Mouse (Mus musculus): ENCODE results near the gene Hip1.
A peak's percentile ranks its signal among the peaks of the same experiment; 100 is the strongest.

Gene Hip1

GRCm38 (mm10) chr5:135544865-135545797 lies at the start of gene Hip1:
TSS of gene Hip1 (minus strand) at chr5:135545120.
- peak; percentile 99 for DNase-seq (ENCODE audit: low read depth, low spot score)

- no peak for DNase-seq (ENCODE audit: low read depth, low spot score)
Observed at GRCm38 (mm10) chr5:135589996-135590784, 45.3 kb upstream of the Hip1 start.

DNA sequence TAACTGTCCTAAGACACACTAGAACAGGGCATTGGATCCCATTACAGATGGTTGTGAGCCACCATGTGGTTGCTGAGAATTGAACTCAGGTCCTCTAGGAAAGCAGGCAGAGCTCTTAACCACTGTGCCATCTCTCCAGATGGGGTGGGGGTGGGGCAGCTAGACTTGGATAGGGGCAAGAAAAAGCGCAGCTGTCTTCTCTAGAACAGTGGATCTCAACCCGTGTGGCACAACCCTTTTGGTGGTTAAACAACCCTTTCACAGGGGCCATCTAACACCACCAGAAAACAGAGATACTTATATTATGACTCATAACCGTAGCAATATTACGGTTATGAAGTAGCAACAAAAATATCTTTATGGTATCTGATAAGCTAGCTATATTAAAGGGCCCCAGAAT lies 42.8 kb upstream of the Hip1 start:
- DNase-seq (ENCODE audit: low read depth, low spot score): no peak

DNA sequence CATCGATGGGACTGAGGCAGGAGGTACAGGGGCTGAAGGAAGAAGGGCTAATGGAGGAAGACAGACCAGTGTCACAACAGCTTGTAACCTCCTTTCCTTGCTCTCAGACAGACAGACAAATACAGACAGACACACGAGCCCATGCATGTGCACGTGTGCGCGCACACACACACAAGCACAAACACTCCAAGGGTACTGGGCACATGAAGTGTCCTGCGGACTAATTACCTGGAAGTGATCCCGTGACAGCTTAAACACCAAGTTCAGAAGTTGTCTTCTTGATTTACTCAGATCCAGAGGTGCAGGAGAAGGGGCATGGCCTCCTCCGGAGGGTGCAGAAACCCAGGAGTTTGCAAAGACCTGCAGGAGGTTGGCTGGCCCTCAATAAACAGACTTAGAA lies 40.8 kb upstream of the Hip1 start:
- no peak for DNase-seq (ENCODE audit: low read depth, low spot score)

DNA sequence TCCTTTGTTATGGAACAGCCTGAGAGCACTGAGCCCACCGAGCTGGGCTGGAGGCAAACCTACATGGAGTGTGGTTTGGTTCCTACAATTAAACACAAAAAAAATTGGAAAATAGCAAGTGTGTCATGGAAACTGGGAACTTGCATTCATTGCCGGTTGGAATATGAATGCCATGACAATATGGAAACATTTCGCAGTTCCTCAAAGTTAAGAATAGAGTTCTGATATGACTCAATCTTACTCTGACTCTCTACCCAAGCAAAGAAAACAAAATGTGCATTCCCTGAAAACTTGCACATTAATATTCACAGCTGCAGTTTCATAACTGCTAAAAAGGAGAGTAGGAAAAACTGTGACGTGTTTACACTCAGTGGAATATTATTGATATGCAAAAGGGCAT lies 37.4 kb upstream of the Hip1 start:
- DNase-seq (ENCODE audit: low read depth, low spot score): no peak

DNA sequence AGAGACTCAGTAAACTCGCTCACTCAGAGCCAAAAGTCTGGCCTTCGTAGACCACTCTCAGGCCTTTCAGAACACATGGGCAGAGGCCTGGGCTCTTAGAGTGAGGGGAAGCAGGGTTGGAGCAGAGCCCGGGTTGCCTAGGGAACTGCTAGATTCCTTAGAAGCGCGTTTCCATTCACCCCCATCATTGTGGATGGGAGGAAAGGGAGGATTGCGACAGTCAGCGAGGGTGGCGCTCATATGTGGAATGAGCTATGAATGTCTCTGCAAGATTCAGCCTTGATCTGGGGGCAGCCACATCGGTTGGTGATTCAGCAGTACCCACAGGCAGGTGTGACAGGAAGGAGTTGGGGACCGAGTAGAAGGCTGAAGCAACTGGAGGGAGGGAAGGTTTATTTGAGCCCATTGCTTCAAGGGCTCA lies 34.4 kb upstream of the Hip1 start:
- no peak for DNase-seq (ENCODE audit: low read depth, low spot score)

GRCm38 (mm10) chr5:135576055-135576454 lies 31.1 kb upstream of the Hip1 start:
- DNase-seq (ENCODE audit: low read depth, low spot score): no peak

GRCm38 (mm10) chr5:135573006-135573405 lies 28.1 kb upstream of the Hip1 start, which contains the start of gene Ccl24:
TSS of gene Ccl24 (minus strand) at chr5:135573049.
- no peak for DNase-seq (ENCODE audit: low read depth, low spot score)

- peak; percentile 24 for DNase-seq (ENCODE audit: low read depth, low spot score)
Observed at GRCm38 (mm10) chr5:135568698-135569097, 23.8 kb upstream of the Hip1 start.

DNA sequence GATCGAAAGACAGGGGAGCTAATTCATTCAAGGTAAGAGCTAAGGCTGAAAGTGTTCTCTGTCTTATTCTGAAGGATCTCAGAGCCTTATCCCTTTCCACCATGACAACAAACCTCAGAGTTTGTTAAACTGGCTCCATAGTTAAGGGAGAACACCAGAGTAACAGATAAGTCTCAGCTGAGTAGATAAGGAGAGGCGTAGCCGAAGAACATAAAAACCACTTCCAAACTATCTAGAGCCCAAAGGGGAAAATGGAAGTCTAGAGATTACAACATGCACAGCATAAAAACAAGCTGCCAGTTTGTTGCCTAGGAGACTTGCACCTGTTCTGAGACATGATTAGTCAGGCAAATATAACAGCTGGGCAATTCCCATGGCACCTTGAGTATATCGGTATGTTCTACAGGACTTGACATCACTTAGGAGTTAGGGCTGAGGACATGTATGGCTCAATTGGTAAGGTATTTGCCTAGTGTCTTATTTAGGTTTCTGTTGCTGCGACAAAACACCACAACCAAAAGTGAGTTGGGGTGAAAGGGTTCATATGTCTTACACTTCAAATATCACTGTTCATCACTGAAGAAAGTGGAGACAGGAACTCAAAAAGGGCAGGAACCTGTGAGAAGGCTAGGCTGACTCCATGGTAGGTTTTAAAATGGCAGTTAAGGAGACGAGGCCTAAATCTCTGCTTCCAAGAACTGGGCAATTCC lies 22.8 kb upstream of the Hip1 start:
- no peak for DNase-seq (ENCODE audit: low read depth, low spot score)

GRCm38 (mm10) chr5:135563469-135563868 lies 18.5 kb upstream of the Hip1 start, which contains the start of gene Ccl26:
TSS of gene Ccl26 (minus strand) at chr5:135563569.
- no peak for DNase-seq (ENCODE audit: low read depth, low spot score)

GRCm38 (mm10) chr5:135557671-135558070 lies 12.8 kb upstream of the Hip1 start:
- no peak for DNase-seq (ENCODE audit: low read depth, low spot score)

DNA sequence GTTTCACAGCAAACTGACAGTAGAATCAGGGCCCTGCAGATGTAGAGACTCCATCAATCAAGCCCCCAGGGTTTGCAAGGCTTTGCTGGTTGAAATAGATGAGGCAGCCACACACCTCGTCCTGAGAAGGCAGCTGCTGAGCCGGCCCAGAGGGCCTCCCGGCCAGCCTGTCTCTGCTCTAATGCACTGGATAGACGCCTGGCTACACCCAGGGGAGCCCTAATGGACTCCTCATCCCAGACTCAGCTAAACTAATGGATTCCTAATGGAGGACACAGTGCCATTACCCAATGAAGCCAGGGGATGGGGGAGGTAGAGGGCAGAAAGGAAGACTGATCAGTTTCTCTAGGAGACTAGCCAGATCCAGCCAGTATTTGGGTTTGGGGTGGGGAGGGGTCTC lies 12.1 kb upstream of the Hip1 start:
- no peak for DNase-seq (ENCODE audit: low read depth, low spot score)

DNA sequence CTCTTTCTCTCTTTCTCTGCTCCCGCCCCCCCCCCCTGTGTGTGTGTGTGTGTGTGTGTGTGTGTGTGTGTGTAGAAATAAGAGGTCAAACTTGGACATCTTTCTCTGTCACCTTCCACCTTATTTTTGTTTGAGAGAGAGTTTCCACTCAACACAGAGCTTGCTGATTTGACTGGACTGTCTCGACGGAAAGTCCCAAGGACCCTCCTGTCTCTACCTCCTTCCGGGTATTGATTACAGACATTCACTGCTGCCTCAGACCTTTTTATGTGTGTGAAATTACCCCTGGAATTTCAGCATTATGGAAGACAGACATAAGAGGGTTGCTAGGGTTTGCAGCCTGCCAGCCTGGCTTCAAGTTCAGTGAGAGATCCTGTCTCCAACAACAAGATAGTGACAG lies 11.3 kb upstream of the Hip1 start:
- no peak for DNase-seq (ENCODE audit: low read depth, low spot score)

DNA sequence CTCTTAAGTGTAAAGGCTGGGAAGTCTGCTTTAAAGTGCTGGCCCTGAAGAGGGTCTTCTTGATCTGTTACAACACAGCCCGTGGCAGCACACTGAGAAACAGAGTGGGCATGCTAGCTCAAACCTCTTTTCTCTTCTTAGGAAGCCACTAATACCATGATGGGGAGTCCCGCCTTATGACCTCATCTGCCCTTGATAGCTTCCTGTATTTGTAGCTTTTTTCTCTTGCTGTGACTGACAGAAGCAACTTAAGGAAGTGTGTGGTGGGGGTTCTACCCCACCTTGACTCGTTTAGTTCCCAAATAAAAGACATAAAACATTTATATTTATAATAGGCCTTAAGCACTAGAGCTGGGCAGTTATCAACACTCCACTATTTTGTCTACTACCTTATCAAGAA lies 6.7 kb upstream of the Hip1 start:
- DNase-seq (ENCODE audit: low read depth, low spot score): no peak

DNA sequence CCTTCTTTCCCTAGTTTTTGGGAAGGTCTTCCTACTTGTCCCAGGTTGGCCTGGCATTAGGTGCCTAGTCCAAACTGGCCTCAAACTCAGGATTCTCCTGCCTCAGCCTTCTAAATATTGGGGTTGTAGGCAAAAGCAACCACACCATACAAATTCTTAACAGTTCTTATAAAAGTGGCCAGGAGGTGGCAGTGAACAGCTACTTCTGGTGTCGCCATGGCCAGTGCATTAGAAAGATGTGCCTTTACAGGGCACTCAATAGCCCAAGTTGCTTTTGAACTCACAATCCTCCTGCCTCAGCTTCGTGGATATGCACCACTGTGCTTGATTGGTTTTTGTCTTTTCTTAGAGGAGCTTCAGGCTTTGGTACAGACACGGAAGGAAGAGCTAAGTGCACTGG lies 6.0 kb upstream of the Hip1 start:
- DNase-seq (ENCODE audit: low read depth, low spot score): peak; percentile 44

GRCm38 (mm10) chr5:135547990-135548389 lies 3.1 kb upstream of the Hip1 start:
- DNase-seq (ENCODE audit: low read depth, low spot score): no peak

DNA sequence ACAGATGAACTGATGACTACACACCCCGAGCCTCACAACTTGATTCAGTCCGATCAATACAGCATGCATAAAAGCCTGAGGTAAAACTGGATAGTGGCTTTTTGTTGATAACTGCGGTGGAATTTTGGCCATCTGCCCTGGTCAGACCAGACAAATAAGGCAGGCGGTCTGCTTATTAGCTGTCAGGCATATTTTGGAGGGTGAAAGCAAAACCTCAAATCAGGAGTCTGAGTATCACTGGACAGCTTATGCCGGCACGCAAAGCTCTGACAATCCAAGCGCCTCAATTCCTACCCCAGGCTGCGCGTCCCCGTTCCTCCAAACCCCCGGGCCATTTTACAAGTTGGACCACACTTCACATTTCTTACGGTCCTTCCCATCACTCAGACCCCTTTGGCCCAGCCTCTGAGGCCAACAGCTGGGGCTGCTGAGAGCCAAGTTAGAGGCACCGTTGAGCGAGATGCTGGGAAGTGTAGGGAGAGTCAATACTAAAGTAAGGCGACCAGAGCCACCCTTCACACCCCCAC lies 825 bp downstream of the Hip1 start:
- DNase-seq (ENCODE audit: low read depth, low spot score): no peak

DNA sequence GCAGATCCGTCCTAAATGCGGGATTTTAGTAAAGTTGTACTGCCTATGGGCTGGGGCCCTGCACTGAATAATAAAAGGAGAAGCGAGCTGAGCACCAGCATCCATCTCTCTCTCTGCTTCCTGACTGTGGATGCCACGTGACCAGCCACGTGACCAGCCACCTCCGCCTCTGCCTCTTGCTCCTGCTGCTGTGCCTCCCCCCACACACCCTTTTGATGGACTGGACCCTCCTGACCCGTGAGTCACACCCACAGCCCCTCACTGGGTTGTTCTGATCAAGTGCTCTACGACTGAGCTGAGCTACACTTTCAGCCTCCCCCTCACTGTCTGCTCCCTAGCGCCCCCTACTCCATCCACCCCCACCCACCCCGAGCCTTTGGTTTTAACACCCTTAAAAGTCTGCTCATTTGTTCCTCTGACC lies 7.1 kb downstream of the Hip1 start:
- peak; percentile 60 for DNase-seq (ENCODE audit: low read depth, low spot score)

- DNase-seq (ENCODE audit: low read depth, low spot score): no peak
Observed at GRCm38 (mm10) chr5:135537326-135537725, 7.6 kb downstream of the Hip1 start.

- no peak for DNase-seq (ENCODE audit: low read depth, low spot score)
Observed at GRCm38 (mm10) chr5:135535867-135536266, 9.1 kb downstream of the Hip1 start.

- no peak for DNase-seq (ENCODE audit: low read depth, low spot score)
Observed at GRCm38 (mm10) chr5:135533431-135533830, 11.5 kb downstream of the Hip1 start.
